Mouse (Mus musculus): Measurements from ENCODE around the gene Pcp4l1. TPM values are rescaled to one million over a fixed set of nuclear protein-coding genes. Genes with fewer than 3 reads are reported as not detected.
A peak's percentile ranks its signal among the peaks of the same experiment; 100 is the strongest.

Pcp4l1 gene
- total and polyA plus RNA-seq, 2 experiments from 2014 or later, result 22.1 to 24.1 TPM

DNA sequence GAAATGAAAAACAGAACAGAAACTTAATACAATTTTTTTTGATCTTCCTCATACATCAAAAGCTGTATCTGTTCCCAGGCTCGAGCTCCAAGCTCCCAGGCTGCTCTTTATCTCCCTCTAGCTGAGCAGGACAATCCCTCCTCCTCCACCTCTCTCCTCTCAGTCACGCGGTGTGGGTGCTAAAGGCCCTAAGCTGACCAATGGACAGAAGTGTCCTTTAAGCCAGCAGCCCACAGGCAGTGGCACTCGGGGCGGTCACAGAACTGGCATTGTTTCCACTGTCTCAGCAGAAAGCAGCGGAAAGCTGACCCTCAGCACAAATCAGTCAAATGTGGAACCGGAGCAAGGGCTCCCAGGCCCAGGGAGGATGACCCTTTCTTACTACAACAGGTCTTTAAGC lies 66.8 kb downstream of the Pcp4l1 start:
- no peak overlapping the region for H3K4me2 ChIP-seq (ENCODE audit: low read depth, low read length, poor library complexity, severe bottlenecking)
- no peak for ATAC-seq (ENCODE audit: low FRiP score)
- 64% methylated on average over 7 of the region's 7 CpGs for WGBS

DNA sequence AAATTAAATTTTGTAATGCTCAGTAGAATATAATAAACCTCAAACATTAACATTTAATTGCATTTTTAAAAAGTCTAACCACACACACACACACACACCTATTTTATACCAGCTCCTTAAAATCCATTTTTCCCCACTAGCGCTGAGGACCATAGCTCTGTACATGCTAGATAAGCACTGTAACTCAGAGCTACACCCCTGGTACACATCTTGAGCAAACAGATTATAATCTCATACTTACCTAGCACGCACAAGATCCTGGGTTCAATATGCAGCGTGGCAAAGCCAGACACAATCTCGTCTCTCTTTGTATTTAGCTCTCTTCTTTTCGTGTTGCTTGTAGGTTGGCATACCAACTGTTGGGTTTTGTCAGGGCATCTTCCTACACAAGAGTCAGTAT lies 71.7 kb downstream of the Pcp4l1 start:
- H3K9me3 ChIP-seq (ENCODE audit: low read length), result no peaks in the 10 kb centered on the region
- H3K9ac ChIP-seq (replicated peaks; ENCODE audit: low read length, poor library complexity, severe bottlenecking), result no peak overlapping the region
- WGBS, result 91% methylated on average over 5 of the region's 5 CpGs
- ATAC-seq (ENCODE audit: low FRiP score), result no peak
- TF ChIP-seq CTCF (IDR thresholded peaks at IDR 0.05), result no peak
- no peaks in the 10 kb centered on the region for H3K4me1 ChIP-seq (ENCODE audit: insufficient read depth, low read length)
- no peak overlapping the region for H3K27ac ChIP-seq (ENCODE audit: low read depth, low read length)
- H3K27me3 ChIP-seq (ENCODE audit: insufficient read depth, low read length), result no peaks in the 10 kb centered on the region
- no peak overlapping the region for H3K4me2 ChIP-seq (ENCODE audit: low read depth, low read length, poor library complexity, severe bottlenecking)
- no peak for DNase-seq (ENCODE audit: low spot score)
- H3K36me3 ChIP-seq (ENCODE audit: insufficient read depth, low read length), result peaks cover 13% of the 10 kb centered on the region
- no peak overlapping the region for H3K4me3 ChIP-seq (ENCODE audit: low read depth, low read length)

More for the DNA sequence above, 66.8 kb downstream of the Pcp4l1 start:
- Histone ChIP-seq H3K9me3 (ENCODE audit: low read length) (no peaks in the 10 kb centered on the region), H3K9ac (replicated peaks; ENCODE audit: low read length, poor library complexity, severe bottlenecking) (no peak overlapping the region), H3K27ac (ENCODE audit: low read depth, low read length) (no peak overlapping the region), H3K27me3 (ENCODE audit: insufficient read depth, low read length) (no peaks in the 10 kb centered on the region), H3K4me1 (ENCODE audit: insufficient read depth, low read length) (no peaks in the 10 kb centered on the region), H3K4me3 (ENCODE audit: low read depth, low read length) (no peak overlapping the region), H3K36me3 (ENCODE audit: insufficient read depth, low read length) (peaks cover 26% of the 10 kb centered on the region)
- peak; percentile 22; the same call in 1 of the 2 replicates for TF ChIP-seq CTCF (IDR thresholded peaks at IDR 0.05)
- peak; percentile 10 for DNase-seq (ENCODE audit: low spot score)

Other genes with a start within 250 kb of the Pcp4l1 start
- 1.8 and 6.6 TPM in 2 replicates for gene Fcgr2b, start 219.7 kb downstream of the Pcp4l1 start, total RNA-seq (2014; rRNA removed)
- gene Fcgr2b, start 219.7 kb downstream of the Pcp4l1 start, polyA plus RNA-seq (2015; fragmentation: Nextera tagmentation; extraction: Ambion mirVana), result 2.1 and 3.6 TPM in 2 replicates
- gene Fcgr4, start 177.3 kb downstream of the Pcp4l1 start, total RNA-seq (2014; rRNA removed), result 0.57 TPM in 1 of 2 replicates, not detected in the other
- 0.25 and 0.48 TPM in 2 replicates for gene Fcgr4, start 177.3 kb downstream of the Pcp4l1 start, polyA plus RNA-seq (2015; fragmentation: Nextera tagmentation; extraction: Ambion mirVana)
- gene Fcgr3, start 131.3 kb downstream of the Pcp4l1 start, total RNA-seq (2014; rRNA removed), result 18.1 and 19.8 TPM in 2 replicates
- 12.8 and 14.2 TPM in 2 replicates for gene Fcgr3, start 131.3 kb downstream of the Pcp4l1 start, polyA plus RNA-seq (2015; fragmentation: Nextera tagmentation; extraction: Ambion mirVana)
- 0.38 and 1.5 TPM in 2 replicates for gene Cfap126, start 82.3 kb downstream of the Pcp4l1 start, total RNA-seq (2014; rRNA removed)
- gene Cfap126, start 82.3 kb downstream of the Pcp4l1 start, polyA plus RNA-seq (2015; fragmentation: Nextera tagmentation; extraction: Ambion mirVana), result 6.0 and 8.1 TPM in 2 replicates
- 263 TPM in 2 replicates for gene Sdhc, start 45.7 kb downstream of the Pcp4l1 start, total RNA-seq (2014; rRNA removed)
- gene Sdhc, start 45.7 kb downstream of the Pcp4l1 start, polyA plus RNA-seq (2015; fragmentation: Nextera tagmentation; extraction: Ambion mirVana), result 313 and 326 TPM in 2 replicates
- gene Mpz, start 45.6 kb downstream of the Pcp4l1 start, total RNA-seq (2014; rRNA removed), result 0.49 and 0.90 TPM in 2 replicates
- gene Mpz, start 45.6 kb downstream of the Pcp4l1 start, polyA plus RNA-seq (2015; fragmentation: Nextera tagmentation; extraction: Ambion mirVana), result 0.63 and 0.67 TPM in 2 replicates
- 0.11 TPM in 1 of 2 replicates, not detected in the other for gene Nr1i3, start 17.7 kb upstream of the Pcp4l1 start, total RNA-seq (2014; rRNA removed)
- gene Nr1i3, start 17.7 kb upstream of the Pcp4l1 start, polyA plus RNA-seq (2015; fragmentation: Nextera tagmentation; extraction: Ambion mirVana), result 0.19 and 0.23 TPM in 2 replicates
- gene Tomm40l, start 26.2 kb upstream of the Pcp4l1 start, total RNA-seq (2014; rRNA removed), result 49.8 and 57.6 TPM in 2 replicates
- 33.9 and 44.6 TPM in 2 replicates for gene Tomm40l, start 26.2 kb upstream of the Pcp4l1 start, polyA plus RNA-seq (2015; fragmentation: Nextera tagmentation; extraction: Ambion mirVana)
- 3.7 TPM in 1 of 2 replicates, not detected in the other for gene Apoa2, start 28.8 kb upstream of the Pcp4l1 start, total RNA-seq (2014; rRNA removed)
- 5.2 and 7.2 TPM in 2 replicates for gene Apoa2, start 28.8 kb upstream of the Pcp4l1 start, polyA plus RNA-seq (2015; fragmentation: Nextera tagmentation; extraction: Ambion mirVana)
- 21.3 and 25.9 TPM in 2 replicates for gene Fcer1g, start 38.1 kb upstream of the Pcp4l1 start, total RNA-seq (2014; rRNA removed)
- gene Fcer1g, start 38.1 kb upstream of the Pcp4l1 start, polyA plus RNA-seq (2015; fragmentation: Nextera tagmentation; extraction: Ambion mirVana), result 30.5 and 31.1 TPM in 2 replicates
- 5.2 and 8.2 TPM in 2 replicates for gene Adamts4, start 54.2 kb upstream of the Pcp4l1 start, total RNA-seq (2014; rRNA removed)
- 3.4 and 4.2 TPM in 2 replicates for gene Adamts4, start 54.2 kb upstream of the Pcp4l1 start, polyA plus RNA-seq (2015; fragmentation: Nextera tagmentation; extraction: Ambion mirVana)
- 224 and 230 TPM in 2 replicates for gene Ndufs2, start 55.1 kb upstream of the Pcp4l1 start, total RNA-seq (2014; rRNA removed)
- gene Ndufs2, start 55.1 kb upstream of the Pcp4l1 start, polyA plus RNA-seq (2015; fragmentation: Nextera tagmentation; extraction: Ambion mirVana), result 221 and 244 TPM in 2 replicates
- 77.0 and 94.9 TPM in 2 replicates for gene B4galt3, start 74.1 kb upstream of the Pcp4l1 start, total RNA-seq (2014; rRNA removed)
- gene B4galt3, start 74.1 kb upstream of the Pcp4l1 start, polyA plus RNA-seq (2015; fragmentation: Nextera tagmentation; extraction: Ambion mirVana), result 109 and 110 TPM in 2 replicates
- 36.5 and 45.9 TPM in 2 replicates for gene Ppox, start 84.9 kb upstream of the Pcp4l1 start, total RNA-seq (2014; rRNA removed)
- 31.3 and 32.6 TPM in 2 replicates for gene Ppox, start 84.9 kb upstream of the Pcp4l1 start, polyA plus RNA-seq (2015; fragmentation: Nextera tagmentation; extraction: Ambion mirVana)
- gene Usp21, start 91.7 kb upstream of the Pcp4l1 start, total RNA-seq (2014; rRNA removed), result 59.5 and 65.9 TPM in 2 replicates
- gene Usp21, start 91.7 kb upstream of the Pcp4l1 start, polyA plus RNA-seq (2015; fragmentation: Nextera tagmentation; extraction: Ambion mirVana), result 81.0 and 82.6 TPM in 2 replicates
- gene Ufc1, start 98.8 kb upstream of the Pcp4l1 start, total RNA-seq (2014; rRNA removed), result 83.7 and 87.9 TPM in 2 replicates
- 128 and 132 TPM in 2 replicates for gene Ufc1, start 98.8 kb upstream of the Pcp4l1 start, polyA plus RNA-seq (2015; fragmentation: Nextera tagmentation; extraction: Ambion mirVana)
- gene Dedd, start 132.9 kb upstream of the Pcp4l1 start, total RNA-seq (2014; rRNA removed), result 29.8 and 42.1 TPM in 2 replicates
- 38.9 and 40.3 TPM in 2 replicates for gene Dedd, start 132.9 kb upstream of the Pcp4l1 start, polyA plus RNA-seq (2015; fragmentation: Nextera tagmentation; extraction: Ambion mirVana)
- gene Nit1, start 149.4 kb upstream of the Pcp4l1 start, total RNA-seq (2014; rRNA removed), result 42.5 and 44.0 TPM in 2 replicates
- gene Nit1, start 149.4 kb upstream of the Pcp4l1 start, polyA plus RNA-seq (2015; fragmentation: Nextera tagmentation; extraction: Ambion mirVana), result 45.2 and 46.6 TPM in 2 replicates
- 17.3 and 18.4 TPM in 2 replicates for gene Pfdn2, start 149.4 kb upstream of the Pcp4l1 start, total RNA-seq (2014; rRNA removed)
- 139 and 155 TPM in 2 replicates for gene Pfdn2, start 149.4 kb upstream of the Pcp4l1 start, polyA plus RNA-seq (2015; fragmentation: Nextera tagmentation; extraction: Ambion mirVana)
- 4.0 and 4.5 TPM in 2 replicates for gene Klhdc9, start 164.5 kb upstream of the Pcp4l1 start, total RNA-seq (2014; rRNA removed)
- 6.3 and 6.4 TPM in 2 replicates for gene Klhdc9, start 164.5 kb upstream of the Pcp4l1 start, polyA plus RNA-seq (2015; fragmentation: Nextera tagmentation; extraction: Ambion mirVana)
- gene Nectin4, start 173.8 kb upstream of the Pcp4l1 start, total RNA-seq (2014; rRNA removed), result 4.7 and 9.3 TPM in 2 replicates
- 4.8 TPM in 2 replicates for gene Nectin4, start 173.8 kb upstream of the Pcp4l1 start, polyA plus RNA-seq (2015; fragmentation: Nextera tagmentation; extraction: Ambion mirVana)
- 0.82 and 1.1 TPM in 2 replicates for gene Arhgap30, start 192.7 kb upstream of the Pcp4l1 start, total RNA-seq (2014; rRNA removed)
- gene Arhgap30, start 192.7 kb upstream of the Pcp4l1 start, polyA plus RNA-seq (2015; fragmentation: Nextera tagmentation; extraction: Ambion mirVana), result 0.75 and 0.81 TPM in 2 replicates
- 134 and 156 TPM in 2 replicates for gene Usf1, start 215.0 kb upstream of the Pcp4l1 start, total RNA-seq (2014; rRNA removed)
- 160 and 167 TPM in 2 replicates for gene Usf1, start 215.0 kb upstream of the Pcp4l1 start, polyA plus RNA-seq (2015; fragmentation: Nextera tagmentation; extraction: Ambion mirVana)
- not detected in 2 replicates for gene Tstd1, start 222.6 kb upstream of the Pcp4l1 start, total RNA-seq (2014; rRNA removed)
- 3.1 and 3.9 TPM in 2 replicates for gene Tstd1, start 222.6 kb upstream of the Pcp4l1 start, polyA plus RNA-seq (2015; fragmentation: Nextera tagmentation; extraction: Ambion mirVana)
- gene F11r, start 241.3 kb upstream of the Pcp4l1 start, total RNA-seq (2014; rRNA removed), result 6.6 and 9.2 TPM in 2 replicates
- gene F11r, start 241.3 kb upstream of the Pcp4l1 start, polyA plus RNA-seq (2015; fragmentation: Nextera tagmentation; extraction: Ambion mirVana), result 7.6 and 8.9 TPM in 2 replicates